Mouse (Mus musculus): Measurements from ENCODE around the gene Apom. TPM values are rescaled to one million over a fixed set of nuclear protein-coding genes. Genes with fewer than 3 reads are reported as not detected.

Apom gene
- polyA plus RNA-seq, 1 experiment from 2014 or later = 0.99 TPM

DNA sequence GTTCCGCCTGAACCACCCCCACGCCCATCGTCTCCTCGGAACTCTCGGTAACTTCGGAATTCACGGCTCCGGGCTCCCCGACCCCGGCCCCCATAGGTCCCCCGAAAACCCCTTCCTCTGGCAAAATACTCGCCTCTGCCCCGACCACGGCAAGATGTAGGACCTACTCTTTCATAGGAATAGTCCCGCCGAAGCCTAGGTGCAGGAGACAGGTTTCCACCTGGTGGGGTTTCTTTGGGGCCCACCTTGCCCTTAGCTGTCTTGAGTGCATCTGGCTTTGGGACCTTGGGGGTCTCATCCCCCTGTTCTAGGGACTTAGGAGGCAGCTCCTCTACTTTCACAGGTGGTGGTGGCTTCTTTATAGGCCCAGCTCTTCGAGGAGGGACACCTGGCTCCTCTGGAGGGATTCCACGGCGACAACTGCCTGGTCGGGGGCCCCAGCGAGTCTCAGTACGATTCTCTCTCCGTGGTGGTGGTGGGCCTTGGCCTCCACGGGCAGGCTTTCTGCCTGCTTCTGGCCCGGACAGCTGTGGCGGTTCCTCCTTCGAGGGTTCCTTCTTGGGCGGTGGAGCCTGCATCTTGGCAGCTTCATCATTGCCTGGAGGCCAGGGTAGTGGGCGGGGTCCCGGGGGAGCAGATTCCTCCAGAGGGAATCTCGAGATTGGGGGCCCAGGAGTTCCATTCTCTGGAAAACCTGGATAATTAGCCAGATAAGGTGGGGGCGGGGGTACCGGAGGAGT lies 24.8 kb upstream of the Apom start:
- Histone ChIP-seq H3K4me1 (peaks cover 3% of the 10 kb centered on the region; the same call in 1 of the 2 replicates), H3K9ac (no peak overlapping the region), H3K4me2 (no peak overlapping the region), H3K27ac (no peak overlapping the region), H3K4me3 (no peak overlapping the region), H3K27me3 (no peaks in the 10 kb centered on the region), H3K9me3 (replicated peaks) (no peaks in the 10 kb centered on the region), H3K36me3 (ENCODE audit: poor library complexity, severe bottlenecking) (peaks cover 100% of the 10 kb centered on the region)
- WGBS = 92% methylated on average over 33 of the region's 33 CpGs
- no peak for ATAC-seq

DNA sequence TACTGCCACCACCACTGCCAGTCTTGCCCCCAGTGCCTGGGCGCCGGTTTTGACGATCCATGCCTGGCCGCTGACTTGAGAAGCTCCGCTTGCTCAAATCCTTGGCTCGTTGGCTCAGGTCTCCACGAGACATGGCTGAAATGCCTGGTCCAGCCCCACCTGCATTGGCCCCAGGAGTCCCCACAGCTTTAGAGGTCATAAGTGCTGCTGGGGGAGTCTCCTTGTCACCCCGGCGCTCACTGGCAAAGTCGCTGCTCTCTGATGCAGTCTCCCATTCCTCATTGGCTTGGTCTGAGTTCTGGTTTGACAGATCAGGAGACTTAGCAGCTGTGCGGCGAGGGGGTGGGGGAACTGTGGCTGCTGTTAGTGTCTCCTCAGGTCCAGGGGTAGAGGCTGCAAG lies 23.6 kb upstream of the Apom start:
- Histone ChIP-seq H3K9ac (no peak overlapping the region), H3K4me3 (no peak overlapping the region), H3K36me3 (ENCODE audit: poor library complexity, severe bottlenecking) (peaks cover 98% of the 10 kb centered on the region), H3K27ac (no peak overlapping the region), H3K27me3 (no peaks in the 10 kb centered on the region), H3K9me3 (replicated peaks) (no peaks in the 10 kb centered on the region), H3K4me1 (no peaks in the 10 kb centered on the region), H3K4me2 (no peak overlapping the region)
- WGBS = 90% methylated on average over 12 of the region's 12 CpGs
- ATAC-seq = no peak

DNA sequence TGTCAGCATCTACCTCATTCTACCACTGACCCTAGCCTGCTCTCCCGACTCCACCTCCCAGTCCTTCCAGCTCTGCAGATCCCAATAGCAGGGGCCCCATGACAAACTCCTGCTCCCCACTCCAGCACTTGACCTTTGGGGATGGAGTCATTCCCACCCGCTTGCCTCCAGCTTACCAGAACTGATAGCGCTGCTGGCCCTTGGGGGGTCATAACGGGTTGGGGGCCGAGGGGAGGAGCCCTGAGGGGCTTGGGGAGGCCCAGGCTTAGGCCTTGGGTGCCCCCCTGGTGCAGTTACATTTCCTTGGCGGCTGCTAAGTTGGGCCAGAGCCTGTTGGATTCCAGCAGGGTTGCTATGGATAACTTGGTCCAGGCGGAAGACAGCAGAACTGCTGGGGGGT lies 22.8 kb upstream of the Apom start:
- H3K4me2 ChIP-seq = no peak overlapping the region
- ATAC-seq = no peak
- peaks cover 98% of the 10 kb centered on the region for H3K36me3 ChIP-seq (ENCODE audit: poor library complexity, severe bottlenecking)
- no peak overlapping the region for H3K27ac ChIP-seq
- H3K4me3 ChIP-seq = no peak overlapping the region
- WGBS = 77% methylated on average over 7 of the region's 7 CpGs
- H3K4me1 ChIP-seq = no peaks in the 10 kb centered on the region
- H3K27me3 ChIP-seq = no peaks in the 10 kb centered on the region
- H3K9ac ChIP-seq = no peak overlapping the region
- H3K9me3 ChIP-seq (replicated peaks) = no peaks in the 10 kb centered on the region

DNA sequence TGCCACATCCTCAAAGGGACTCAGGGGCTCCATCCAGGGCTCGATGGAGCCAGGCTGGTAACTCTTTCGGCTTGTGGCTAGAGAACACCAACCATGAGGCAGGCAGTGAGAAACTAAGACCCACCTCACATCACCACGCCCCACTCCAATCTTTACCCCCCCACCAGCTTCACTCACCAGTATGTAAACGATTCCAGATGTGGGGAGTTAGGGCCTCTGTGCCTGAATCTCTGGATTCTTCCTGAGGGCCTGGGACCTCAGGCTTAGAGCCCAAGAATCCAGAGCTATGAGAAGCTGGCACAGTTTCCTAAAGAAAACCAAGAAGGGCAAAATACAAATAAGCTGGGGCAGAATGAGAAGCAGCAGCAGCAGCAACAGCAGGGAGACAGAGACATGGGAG lies 22.1 kb upstream of the Apom start:
- Histone ChIP-seq H3K4me3 (no peak overlapping the region), H3K4me2 (no peak overlapping the region), H3K9me3 (replicated peaks) (no peaks in the 10 kb centered on the region), H3K36me3 (ENCODE audit: poor library complexity, severe bottlenecking) (peaks cover 98% of the 10 kb centered on the region), H3K4me1 (no peaks in the 10 kb centered on the region), H3K9ac (no peak overlapping the region), H3K27ac (no peak overlapping the region), H3K27me3 (no peaks in the 10 kb centered on the region)
- no peak for ATAC-seq
- 89% methylated on average over 4 of the region's 4 CpGs for WGBS

DNA sequence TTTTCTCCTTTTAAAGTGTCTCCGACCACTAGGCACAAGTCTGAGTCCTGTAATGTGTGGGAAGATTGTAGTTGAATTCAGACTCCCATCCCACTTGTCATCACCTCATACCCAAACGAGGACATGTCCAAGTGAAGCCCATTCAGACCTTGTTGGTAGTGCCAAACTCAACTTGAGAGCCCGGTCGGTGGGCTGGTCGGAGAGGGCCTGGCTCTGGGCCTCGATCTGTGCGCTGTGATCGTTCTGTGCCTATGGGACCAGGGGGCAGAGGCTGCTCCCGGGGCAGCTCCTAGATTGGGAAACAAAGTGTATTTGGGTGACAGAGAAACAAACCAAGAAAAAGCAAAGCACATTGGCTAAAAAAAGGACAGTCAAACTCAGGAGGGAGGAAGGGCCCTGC lies 21.2 kb upstream of the Apom start:
- H3K4me3 ChIP-seq = no peak overlapping the region
- no peak for ATAC-seq
- H3K4me1 ChIP-seq = no peaks in the 10 kb centered on the region
- H3K4me2 ChIP-seq = no peak overlapping the region
- peaks cover 98% of the 10 kb centered on the region for H3K36me3 ChIP-seq (ENCODE audit: poor library complexity, severe bottlenecking)
- no peaks in the 10 kb centered on the region for H3K9me3 ChIP-seq (replicated peaks)
- no peak overlapping the region for H3K27ac ChIP-seq
- 89% methylated on average over 9 of the region's 9 CpGs for WGBS
- no peak overlapping the region for H3K9ac ChIP-seq
- H3K27me3 ChIP-seq = no peaks in the 10 kb centered on the region

DNA sequence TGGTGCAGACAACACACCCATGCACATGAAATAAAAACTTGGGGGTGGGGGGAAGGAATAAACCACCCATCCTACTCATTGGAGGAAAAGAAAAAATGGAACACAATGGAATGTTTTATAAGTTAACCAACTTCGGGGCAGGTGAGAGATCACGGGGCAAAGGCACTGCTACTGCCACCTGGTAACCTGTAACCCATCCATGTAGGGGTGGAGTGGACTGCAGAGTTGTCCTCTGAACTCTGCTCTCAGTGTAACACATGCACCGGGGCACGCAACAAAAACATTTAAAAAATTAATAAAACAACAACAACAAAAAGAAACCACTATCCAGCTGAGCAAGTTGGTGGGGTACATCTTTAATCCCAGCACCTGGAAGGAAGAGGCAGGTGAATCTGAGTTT lies 20.3 kb upstream of the Apom start:
- Histone ChIP-seq H3K4me3 (no peak overlapping the region), H3K27me3 (no peaks in the 10 kb centered on the region), H3K4me2 (no peak overlapping the region), H3K27ac (no peak overlapping the region), H3K36me3 (ENCODE audit: poor library complexity, severe bottlenecking) (peaks cover 98% of the 10 kb centered on the region), H3K9ac (no peak overlapping the region), H3K9me3 (replicated peaks) (no peaks in the 10 kb centered on the region), H3K4me1 (no peaks in the 10 kb centered on the region)
- 95% methylated on average over 4 of the region's 4 CpGs for WGBS
- ATAC-seq = no peak

DNA sequence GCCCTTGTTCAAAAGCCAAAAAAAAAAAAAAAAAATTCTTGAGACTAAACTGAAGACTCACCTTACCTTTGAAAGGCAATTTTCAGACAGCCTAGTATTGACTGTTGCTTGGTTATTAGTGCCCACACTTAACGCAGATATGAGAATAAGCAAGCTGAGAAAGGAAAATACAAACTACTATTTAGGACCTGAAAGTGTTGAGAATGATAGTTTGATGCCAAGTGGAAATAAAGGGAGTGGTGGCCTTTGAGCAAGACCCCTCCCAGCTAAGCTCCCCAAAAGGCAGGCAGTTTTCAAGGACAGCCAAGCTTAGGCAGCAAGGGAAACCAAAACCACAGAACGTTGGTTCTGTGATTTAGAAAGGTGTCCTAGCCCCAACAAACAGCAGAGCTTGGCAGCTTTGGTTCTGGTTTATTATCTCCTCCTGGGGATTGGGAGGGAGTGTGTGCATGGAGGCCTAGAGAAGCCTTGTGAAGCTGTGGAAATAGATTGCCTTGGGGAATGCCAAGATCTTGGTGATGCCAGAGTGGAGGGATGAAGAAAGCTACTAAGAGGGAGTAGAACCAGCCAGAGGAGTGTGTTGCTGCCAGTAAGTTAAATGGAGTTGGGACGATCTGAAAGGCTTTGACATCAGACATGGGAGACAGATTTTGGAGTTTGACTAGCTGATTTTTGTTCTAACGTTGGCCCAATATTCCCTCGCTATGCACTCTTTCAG lies 16.2 kb upstream of the Apom start:
- Histone ChIP-seq H3K4me1 (no peaks in the 10 kb centered on the region), H3K9me3 (replicated peaks) (no peaks in the 10 kb centered on the region), H3K36me3 (ENCODE audit: poor library complexity, severe bottlenecking) (peaks cover 98% of the 10 kb centered on the region), H3K9ac (no peak overlapping the region), H3K4me2 (no peak overlapping the region), H3K27me3 (no peaks in the 10 kb centered on the region), H3K27ac (no peak overlapping the region), H3K4me3 (no peak overlapping the region)
- no peak for ATAC-seq
- WGBS = 75% methylated on average over 5 of the region's 5 CpGs

DNA sequence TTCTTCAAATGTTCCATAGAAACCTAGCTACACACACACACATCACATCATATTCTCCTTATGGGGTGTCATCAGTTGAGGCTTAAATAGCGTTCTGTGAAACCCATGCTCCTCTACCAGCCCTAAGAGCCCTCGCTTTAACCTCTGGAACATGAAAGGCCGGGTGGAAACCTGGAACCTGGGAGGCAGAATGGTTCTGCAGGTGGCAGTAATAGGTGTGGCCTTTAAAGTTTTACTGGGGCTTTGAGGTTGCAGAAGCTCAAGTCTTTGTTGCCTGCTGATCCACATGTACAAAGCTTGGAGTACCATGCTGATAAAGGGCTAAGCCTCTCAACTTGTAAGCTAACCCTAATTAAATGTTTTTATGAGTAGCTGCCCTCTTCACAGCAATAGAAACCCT lies 15.5 kb upstream of the Apom start:
- no peak overlapping the region; the same call in 1 of the 2 replicates for H3K27ac ChIP-seq
- H3K36me3 ChIP-seq (ENCODE audit: poor library complexity, severe bottlenecking) = peaks cover 98% of the 10 kb centered on the region
- H3K4me3 ChIP-seq = no peak overlapping the region
- no peak overlapping the region for H3K9ac ChIP-seq
- WGBS = 67% methylated on average over 3 of the region's 3 CpGs
- H3K4me2 ChIP-seq = no peak overlapping the region
- no peak for ATAC-seq
- no peaks in the 10 kb centered on the region for H3K9me3 ChIP-seq (replicated peaks)
- H3K4me1 ChIP-seq = no peaks in the 10 kb centered on the region
- no peaks in the 10 kb centered on the region for H3K27me3 ChIP-seq

DNA sequence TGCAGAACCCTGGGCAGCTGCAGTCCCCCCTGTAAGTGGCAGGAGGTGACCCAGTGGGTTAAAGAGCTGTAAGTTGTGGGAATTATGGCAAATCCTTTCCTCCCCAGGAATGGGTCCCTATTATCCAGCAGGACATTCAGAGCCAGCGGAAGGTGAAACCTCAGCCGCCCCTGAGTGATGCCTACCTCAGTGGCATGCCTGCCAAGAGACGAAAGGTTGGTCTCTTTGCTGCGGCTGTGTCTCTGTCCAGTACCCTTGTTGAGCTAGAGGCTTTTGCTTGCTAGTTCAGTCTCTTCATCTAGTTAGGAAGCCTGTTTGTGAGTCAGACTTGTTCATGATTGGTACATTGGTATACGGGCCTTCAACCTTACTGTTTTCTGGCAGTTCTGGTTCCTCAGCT lies 14.3 kb upstream of the Apom start:
- Histone ChIP-seq H3K9ac (no peak overlapping the region), H3K27ac (no peak overlapping the region), H3K4me2 (no peak overlapping the region), H3K27me3 (no peaks in the 10 kb centered on the region), H3K4me1 (no peaks in the 10 kb centered on the region), H3K36me3 (ENCODE audit: poor library complexity, severe bottlenecking) (peaks cover 98% of the 10 kb centered on the region), H3K4me3 (no peak overlapping the region), H3K9me3 (replicated peaks) (no peaks in the 10 kb centered on the region)
- no peak for ATAC-seq
- WGBS = 88% methylated on average over 5 of the region's 5 CpGs

DNA sequence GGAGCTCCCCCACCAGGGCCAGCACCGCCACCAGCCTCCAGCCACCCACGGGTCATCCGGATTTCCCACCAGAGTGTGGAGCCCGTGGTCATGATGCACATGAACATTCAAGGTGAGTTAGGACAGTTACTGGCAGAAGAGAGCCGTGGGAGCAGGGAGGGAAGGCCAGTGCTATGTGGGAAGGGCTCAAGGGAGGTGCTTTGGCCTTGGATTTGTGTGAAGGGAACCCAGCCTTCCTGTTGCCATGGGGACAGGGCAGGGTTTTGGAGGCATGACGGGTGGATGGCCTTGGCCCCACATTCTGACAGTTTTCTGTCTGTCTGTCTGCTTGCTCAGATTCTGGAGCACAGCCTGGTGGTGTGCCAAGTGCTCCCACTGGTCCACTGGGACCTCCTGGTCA lies 10.1 kb upstream of the Apom start:
- no peak overlapping the region for H3K9ac ChIP-seq
- peaks cover 91% of the 10 kb centered on the region for H3K36me3 ChIP-seq (ENCODE audit: poor library complexity, severe bottlenecking)
- WGBS = 92% methylated on average over 6 of the region's 6 CpGs
- ATAC-seq = no peak
- H3K27ac ChIP-seq = no peak overlapping the region
- no peak overlapping the region for H3K4me2 ChIP-seq
- H3K4me1 ChIP-seq = peaks cover 20% of the 10 kb centered on the region
- H3K4me3 ChIP-seq = no peak overlapping the region
- no peaks in the 10 kb centered on the region for H3K27me3 ChIP-seq
- no peaks in the 10 kb centered on the region for H3K9me3 ChIP-seq (replicated peaks)

DNA sequence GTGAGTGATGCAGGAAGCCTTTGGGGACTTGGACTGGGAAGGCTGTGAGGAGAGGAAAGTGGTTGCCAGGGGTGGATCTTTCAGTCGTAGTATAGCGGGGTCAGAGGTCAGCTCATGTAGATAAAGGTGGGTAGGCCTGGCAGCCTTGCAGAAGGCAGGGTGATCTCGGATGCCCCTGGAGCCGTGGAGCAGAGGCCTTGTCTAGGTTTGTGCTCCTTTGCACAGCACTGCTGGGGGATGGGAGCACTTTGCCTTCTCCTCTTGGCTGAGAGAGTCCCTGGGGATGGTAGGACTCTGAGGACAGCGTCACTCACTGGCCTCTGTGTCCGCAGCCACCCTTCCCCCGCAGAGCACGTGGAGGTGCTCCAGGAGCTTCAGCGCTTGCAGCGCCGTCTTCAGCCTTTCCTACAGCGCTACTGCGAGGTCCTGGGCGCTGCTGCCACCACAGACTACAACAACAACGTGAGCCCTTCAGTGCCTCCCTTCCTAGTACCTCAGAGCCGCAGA lies 8.7 kb upstream of the Apom start:
- Histone ChIP-seq H3K4me2 (no peak overlapping the region), H3K36me3 (ENCODE audit: poor library complexity, severe bottlenecking) (peaks cover 77% of the 10 kb centered on the region), H3K4me3 (no peak overlapping the region), H3K27me3 (no peaks in the 10 kb centered on the region), H3K9ac (no peak overlapping the region), H3K4me1 (peaks cover 28% of the 10 kb centered on the region), H3K9me3 (replicated peaks) (no peaks in the 10 kb centered on the region), H3K27ac (no peak overlapping the region)
- no peak for ATAC-seq
- 84% methylated on average over 16 of the region's 16 CpGs for WGBS

DNA sequence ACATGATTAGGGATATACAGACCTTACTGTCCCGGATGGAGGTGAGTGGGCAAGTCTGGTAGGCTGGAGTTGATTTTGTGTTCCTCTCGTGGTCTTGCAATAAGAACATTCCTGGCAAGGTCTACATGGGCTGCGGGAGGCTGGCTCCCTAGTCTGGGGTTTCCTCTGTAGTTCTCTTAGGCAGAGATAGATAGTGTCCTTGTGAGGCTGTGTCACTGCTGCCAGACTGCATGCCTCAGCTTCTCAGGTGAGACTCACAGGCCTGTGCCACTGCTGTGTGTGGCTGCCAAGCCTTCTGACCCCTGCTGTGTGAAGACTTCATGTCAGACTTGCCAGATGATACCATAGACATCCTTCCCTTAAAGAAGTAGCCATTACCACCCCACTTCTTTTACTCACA lies 7.4 kb upstream of the Apom start:
- no peaks in the 10 kb centered on the region for H3K9me3 ChIP-seq (replicated peaks)
- ATAC-seq = no peak
- H3K36me3 ChIP-seq (ENCODE audit: poor library complexity, severe bottlenecking) = peaks cover 64% of the 10 kb centered on the region
- H3K4me2 ChIP-seq = no peak overlapping the region
- H3K4me3 ChIP-seq = no peak overlapping the region
- no peaks in the 10 kb centered on the region for H3K27me3 ChIP-seq
- H3K9ac ChIP-seq = no peak overlapping the region
- 96% methylated on average over 3 of the region's 3 CpGs for WGBS
- no peak overlapping the region for H3K27ac ChIP-seq
- peaks cover 28% of the 10 kb centered on the region for H3K4me1 ChIP-seq
